Mouse (Mus musculus) heart, embryonic 14.5 days (tissue): ENCODE results near the gene Gnl2. TPM values are rescaled to one million over a fixed set of nuclear protein-coding genes. Genes with fewer than 3 reads are reported as not detected.

Experiments used
- ATAC-seq: fragments of 200-750 bp; cut with Nextera tagmentation; 2 replicates; pipeline ENCODE4 v1.8.0; 2017; ENCODE audit warnings: low read depth, moderate TSS enrichment; ENCODE audit not compliant: insufficient number of reproducible peaks, insufficient read depth, low FRiP score
- H3K27ac ChIP-seq, 2 experiments: fragments of 200-500 bp in 1 of 2; fragments of 300-500 bp in 1 of 2; sonication (generic) in 1 of 2; replicated peaks in 1 of 2; 2 replicates each; pipeline ENCODE4 v1.5.1; 2012 to 2014; ENCODE audit warnings: low read depth in 2 of 2, low read length in 2 of 2, control low read depth in 1 of 2, mild to moderate bottlenecking in 1 of 2, mixed read lengths in 1 of 2; ENCODE audit not compliant: control insufficient read depth in 1 of 2, insufficient read depth in 1 of 2
- H3K27me3 ChIP-seq: fragments of 300-500 bp; sonication (generic); 2 replicates; pipeline ENCODE4 v1.6.1; 2014; ENCODE audit warnings: mild to moderate bottlenecking, low read length, control low read depth; ENCODE audit not compliant: control insufficient read depth, insufficient read depth
- H3K36me3 ChIP-seq: fragments of 300-500 bp; sonication (generic); 2 replicates; pipeline ENCODE4 v1.6.1; 2014; ENCODE audit warnings: mild to moderate bottlenecking, control low read depth, low read length, mixed read lengths; ENCODE audit not compliant: control insufficient read depth, insufficient read depth
- H3K4me1 ChIP-seq, 2 experiments: fragments of 200-500 bp in 1 of 2; fragments of 300-500 bp in 1 of 2; sonication (generic) in 1 of 2; 2 replicates each; pipeline ENCODE4 v1.6.1; 2012 to 2014; ENCODE audit warnings: low read length in 2 of 2, control low read depth in 1 of 2, mixed read lengths in 1 of 2; ENCODE audit not compliant: control insufficient read depth in 2 of 2, insufficient read depth in 2 of 2
- H3K4me2 ChIP-seq: fragments of 300-500 bp; sonication (generic); 2 replicates; pipeline ENCODE4 v1.6.1; 2014; ENCODE audit warnings: mild to moderate bottlenecking, low read length
- H3K4me3 ChIP-seq, 2 experiments: fragments of 200-500 bp in 1 of 2; fragments of 300-500 bp in 1 of 2; sonication (generic) in 1 of 2; 2 replicates each; pipeline ENCODE4 v1.5.1; 2012 to 2014; ENCODE audit warnings: low read length in 2 of 2, mild to moderate bottlenecking in 2 of 2, control low read depth in 1 of 2, low read depth in 1 of 2, moderate library complexity in 1 of 2; ENCODE audit not compliant: control insufficient read depth in 1 of 2, insufficient read depth in 1 of 2
- H3K9ac ChIP-seq: fragments of 300-500 bp; sonication (generic); 2 replicates; pipeline ENCODE4 v1.6.1; 2014; ENCODE audit warnings: mild to moderate bottlenecking, low read length
- H3K9me3 ChIP-seq: fragments of 300-500 bp; sonication (generic); 2 replicates; pipeline ENCODE4 v1.6.1; 2016; ENCODE audit warnings: low read length, control low read depth; ENCODE audit not compliant: control insufficient read depth
- WGBS: fragments of 180-500 bp; shearing (Covaris S2); extraction: QIAGEN DNeasy Blood & Tissue Kit; methylation state at CpG from one replicate; pipeline ENCODE4 v1.1.7; 2014; 5-methylcytosine and 5-hydroxymethylcytosine counted together
- polyA plus RNA-seq: library from polyadenylated mRNA; unstranded; fragments of >200 nt; fragmentation: Nextera tagmentation; extraction: Ambion mirVana; gene quantifications from 2 replicates; pipeline ENCODE4 v1.2.1, GENCODE M21; 2014

Gene Gnl2
- polyA plus RNA-seq: 53.2 and 58.5 TPM in 2 replicates

DNA sequence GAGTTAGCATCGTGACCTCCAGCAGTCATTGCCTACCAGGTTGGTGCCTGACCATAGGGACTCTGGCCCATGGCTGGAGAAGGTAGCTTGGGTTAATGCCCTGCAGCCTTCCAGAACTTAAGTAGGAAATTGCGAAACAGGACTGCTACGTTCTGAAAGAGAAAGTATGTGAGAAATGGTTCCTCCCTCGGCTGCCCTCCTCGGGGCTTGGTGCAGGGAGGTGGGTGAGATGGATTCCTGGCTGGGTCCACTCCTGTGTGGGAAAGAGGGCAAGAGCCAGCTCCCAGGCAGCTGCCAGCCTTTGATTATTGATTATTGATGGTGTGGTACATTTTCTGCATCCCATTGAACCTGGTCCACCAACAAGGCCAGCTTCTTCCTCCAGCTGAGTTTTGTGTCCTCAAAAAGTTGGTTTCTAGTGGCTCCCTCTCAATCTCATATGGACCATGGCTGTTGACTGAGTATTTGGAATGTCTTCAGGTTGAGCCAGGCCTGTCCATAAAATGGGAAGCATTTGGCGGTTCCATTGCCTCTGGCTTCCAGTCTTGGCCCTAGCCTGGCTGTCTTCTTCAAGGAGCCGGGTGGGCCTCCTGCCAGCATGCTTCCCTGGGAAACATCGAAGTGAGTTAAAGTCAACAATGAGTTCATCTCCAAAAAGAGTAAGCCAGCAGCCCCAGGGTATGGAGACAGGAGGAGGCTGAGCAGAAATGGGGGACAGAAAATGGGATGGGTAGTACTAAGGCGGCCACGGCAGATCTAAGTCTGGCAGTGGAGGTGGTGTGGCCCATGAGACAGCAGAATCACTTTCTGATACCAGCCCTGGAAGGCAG is at the start of gene Gnl2:
TSS of gene Gnl2 (plus strand) at position 780 of the 830 bp plus-strand sequence.
- H3K4me1 ChIP-seq: no peaks in the 10 kb centered on the region
- WGBS: 69% methylated on average over 10 of the region's 10 CpGs
- no peak within 1 kb of the TSS for H3K9ac ChIP-seq
- ATAC-seq: no peak
- H3K27me3 ChIP-seq: peaks cover 4% of the 10 kb centered on the region
- H3K4me3 ChIP-seq: no peak within 1 kb of the TSS
- H3K36me3 ChIP-seq: no peaks in the 10 kb centered on the region
- no peak within 1 kb of the TSS for H3K27ac ChIP-seq
- no peak within 1 kb of the TSS for H3K4me2 ChIP-seq
- no peaks in the 10 kb centered on the region for H3K9me3 ChIP-seq

DNA sequence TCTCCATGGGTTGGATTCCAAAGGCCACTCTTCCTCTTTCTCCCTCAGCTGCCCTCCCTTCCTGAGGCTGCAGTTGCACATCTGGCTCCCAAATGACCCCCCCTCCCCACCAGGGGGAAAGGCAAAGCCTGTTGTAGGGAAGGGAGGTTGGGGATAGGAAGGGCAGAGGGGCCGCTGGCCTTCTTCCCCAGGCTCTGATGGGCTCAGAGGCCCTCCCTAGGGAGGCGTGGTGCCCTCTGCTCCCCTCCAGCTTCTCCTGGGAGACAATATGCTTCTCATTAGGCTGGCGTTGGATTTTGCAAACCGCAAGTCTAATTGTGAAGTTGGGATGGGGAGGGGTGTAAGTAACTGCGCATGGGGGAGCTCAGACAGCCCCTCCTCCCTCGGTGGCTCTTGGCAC is 47.7 kb upstream of the Gnl2 start:
- Histone ChIP-seq H3K27ac (no peak overlapping the region), H3K4me3 (no peak overlapping the region), H3K9ac (no peak overlapping the region), H3K9me3 (no peaks in the 10 kb centered on the region), H3K27me3 (0 out of 2 replicates have a peak, but pooled peaks cover 11% of the 10 kb centered on the region), H3K4me2 (no peak overlapping the region), H3K4me1 (no peaks in the 10 kb centered on the region), H3K36me3 (no peaks in the 10 kb centered on the region)
- ATAC-seq: no peak
- 46% methylated on average over 6 of the region's 6 CpGs for WGBS

DNA sequence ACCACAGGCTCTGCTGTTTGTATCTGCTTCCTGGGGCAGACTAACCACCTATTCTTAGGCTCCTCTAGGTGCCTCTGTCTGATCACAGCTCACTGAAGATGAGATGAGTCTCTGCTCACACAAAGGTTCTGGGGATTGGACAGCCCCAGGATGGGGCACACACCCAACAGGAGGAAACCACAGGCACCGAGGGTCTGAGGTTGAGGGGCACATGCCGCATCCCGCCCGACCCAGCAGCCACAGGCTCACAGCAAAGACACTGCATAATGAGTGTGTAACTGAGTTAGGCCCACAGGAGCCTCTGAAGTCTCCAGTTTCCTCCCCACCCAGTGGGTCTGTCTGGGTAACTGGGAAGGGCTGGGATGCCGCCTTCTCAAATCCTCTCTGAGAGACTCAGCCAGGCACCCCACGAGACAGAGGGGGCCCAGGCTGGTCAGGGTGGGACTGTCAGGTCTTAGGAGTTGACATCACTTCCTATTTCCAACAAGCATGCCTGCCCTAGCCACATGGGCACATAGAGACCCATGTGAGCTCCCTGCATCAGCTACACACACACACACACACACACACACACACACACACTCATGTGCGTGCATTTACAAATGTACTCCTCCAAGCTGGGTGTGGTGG is 47.1 kb upstream of the Gnl2 start:
- H3K36me3 ChIP-seq: no peaks in the 10 kb centered on the region
- no peak overlapping the region for H3K27ac ChIP-seq
- no peak for ATAC-seq
- 70% methylated on average over 7 of the region's 7 CpGs for WGBS
- no peak overlapping the region for H3K4me2 ChIP-seq
- no peak overlapping the region for H3K9ac ChIP-seq
- H3K9me3 ChIP-seq: no peaks in the 10 kb centered on the region
- H3K4me3 ChIP-seq: no peak overlapping the region
- no peaks in the 10 kb centered on the region for H3K4me1 ChIP-seq
- 0 out of 2 replicates have a peak, but pooled peaks cover 11% of the 10 kb centered on the region for H3K27me3 ChIP-seq

DNA sequence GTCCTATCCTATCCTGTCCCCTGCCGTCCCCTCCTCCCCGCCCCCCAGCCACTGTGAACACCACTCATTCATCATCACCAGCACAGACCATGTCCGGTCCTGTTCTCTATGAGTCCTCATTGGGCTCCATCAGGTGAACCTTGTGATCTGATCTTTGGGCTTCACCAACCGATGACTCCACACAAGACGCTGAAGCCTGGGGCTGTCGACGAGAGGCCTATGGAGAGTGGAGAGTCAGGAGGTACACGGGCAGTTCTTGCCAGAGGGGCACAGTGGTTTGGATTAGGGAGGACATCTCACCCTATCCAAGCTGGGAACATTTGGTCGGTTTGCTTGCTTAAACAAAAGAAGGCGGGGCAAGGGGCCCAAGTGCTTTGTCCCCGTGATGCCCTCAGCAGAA is 46.2 kb upstream of the Gnl2 start:
- H3K4me3 ChIP-seq: no peak overlapping the region
- H3K4me2 ChIP-seq: no peak overlapping the region
- H3K9me3 ChIP-seq: no peaks in the 10 kb centered on the region
- H3K27me3 ChIP-seq: 0 out of 2 replicates have a peak, but pooled peaks cover 11% of the 10 kb centered on the region
- H3K36me3 ChIP-seq: no peaks in the 10 kb centered on the region
- H3K9ac ChIP-seq: no peak overlapping the region
- no peak for ATAC-seq
- H3K4me1 ChIP-seq: no peaks in the 10 kb centered on the region
- H3K27ac ChIP-seq: no peak overlapping the region
- WGBS: 59% methylated on average over 11 of the region's 11 CpGs

DNA sequence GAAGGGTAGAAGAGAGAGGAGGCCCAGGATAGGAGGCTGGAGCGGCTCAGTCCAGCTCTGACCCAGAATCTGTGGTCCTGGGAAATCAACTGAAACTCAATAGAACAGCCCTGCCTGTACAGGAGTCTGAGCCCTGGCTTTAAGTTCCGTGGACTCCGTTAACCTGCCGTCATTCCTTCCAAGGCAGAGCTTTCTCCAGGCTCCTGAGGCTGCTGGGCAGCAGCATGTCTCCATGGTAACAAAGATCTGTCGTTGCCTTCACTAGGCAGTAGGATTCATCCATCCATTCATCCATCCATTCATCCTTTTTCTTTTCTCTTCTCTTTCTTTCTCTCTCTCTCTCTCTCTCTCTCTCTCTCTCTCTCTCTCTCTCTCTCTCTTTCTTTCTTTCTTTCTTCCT is 45.7 kb upstream of the Gnl2 start:
- Histone ChIP-seq H3K27ac (no peak overlapping the region), H3K4me1 (no peaks in the 10 kb centered on the region), H3K9ac (no peak overlapping the region), H3K4me3 (no peak overlapping the region), H3K4me2 (no peak overlapping the region), H3K36me3 (no peaks in the 10 kb centered on the region), H3K9me3 (no peaks in the 10 kb centered on the region), H3K27me3 (0 out of 2 replicates have a peak, but pooled peaks cover 11% of the 10 kb centered on the region)
- 44% methylated on average over 5 of the region's 5 CpGs for WGBS
- ATAC-seq: no peak

DNA sequence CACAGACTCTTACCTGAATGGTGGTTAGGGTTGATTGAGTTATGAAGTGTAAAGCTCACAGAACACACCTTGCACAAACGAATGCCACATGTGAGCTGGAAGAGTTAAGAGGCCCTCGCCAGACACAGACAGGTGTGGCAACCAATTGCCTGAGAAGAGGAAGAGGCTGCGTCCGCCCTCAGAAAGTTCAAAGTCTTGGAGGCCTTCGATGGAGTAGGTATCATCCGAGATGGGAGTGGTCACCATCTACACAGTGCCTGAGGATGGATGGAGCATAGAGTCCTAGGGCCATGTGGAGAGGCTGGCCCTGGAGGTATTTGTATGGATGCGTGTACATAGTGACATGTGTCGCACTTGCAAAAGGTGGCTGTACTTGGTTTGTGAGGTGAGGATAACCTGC is 45.3 kb upstream of the Gnl2 start:
- no peak for ATAC-seq
- 80% methylated on average over 8 of the region's 8 CpGs for WGBS
- Histone ChIP-seq H3K9ac (no peak overlapping the region), H3K9me3 (no peaks in the 10 kb centered on the region), H3K27me3 (0 out of 2 replicates have a peak, but pooled peaks cover 11% of the 10 kb centered on the region), H3K4me2 (no peak overlapping the region), H3K36me3 (no peaks in the 10 kb centered on the region), H3K4me3 (no peak overlapping the region), H3K4me1 (no peaks in the 10 kb centered on the region), H3K27ac (no peak overlapping the region)

DNA sequence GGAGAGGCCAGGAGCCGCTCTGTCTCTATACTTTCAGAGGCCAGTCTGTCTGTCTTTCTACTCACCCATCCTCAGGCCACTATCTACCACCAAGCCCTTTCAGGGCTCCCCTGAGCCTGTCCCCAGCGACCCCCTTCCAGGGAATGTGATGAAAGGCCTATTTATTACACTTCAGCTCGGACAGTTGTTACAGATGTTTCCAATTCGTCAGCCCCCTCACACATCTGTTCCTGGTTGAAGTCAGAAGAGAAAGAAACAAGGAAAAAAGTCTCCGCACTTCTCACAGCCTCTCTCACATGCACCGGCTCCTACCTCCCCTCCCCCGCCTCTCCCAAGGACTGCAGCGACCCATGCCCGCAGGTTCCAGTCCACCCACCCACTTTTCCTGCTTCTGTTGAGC is 44.1 kb upstream of the Gnl2 start:
- Histone ChIP-seq H3K27me3 (0 out of 2 replicates have a peak, but pooled peaks cover 11% of the 10 kb centered on the region), H3K9ac (no peak overlapping the region), H3K4me3 (no peak overlapping the region), H3K27ac (no peak overlapping the region), H3K36me3 (no peaks in the 10 kb centered on the region), H3K4me2 (no peak overlapping the region), H3K4me1 (no peaks in the 10 kb centered on the region), H3K9me3 (no peaks in the 10 kb centered on the region)
- ATAC-seq: no peak
- 43% methylated on average over 9 of the region's 9 CpGs for WGBS
